Comparison of ENCODE assay signal across 8 mouse cellular contexts in the genomic region with DNA sequence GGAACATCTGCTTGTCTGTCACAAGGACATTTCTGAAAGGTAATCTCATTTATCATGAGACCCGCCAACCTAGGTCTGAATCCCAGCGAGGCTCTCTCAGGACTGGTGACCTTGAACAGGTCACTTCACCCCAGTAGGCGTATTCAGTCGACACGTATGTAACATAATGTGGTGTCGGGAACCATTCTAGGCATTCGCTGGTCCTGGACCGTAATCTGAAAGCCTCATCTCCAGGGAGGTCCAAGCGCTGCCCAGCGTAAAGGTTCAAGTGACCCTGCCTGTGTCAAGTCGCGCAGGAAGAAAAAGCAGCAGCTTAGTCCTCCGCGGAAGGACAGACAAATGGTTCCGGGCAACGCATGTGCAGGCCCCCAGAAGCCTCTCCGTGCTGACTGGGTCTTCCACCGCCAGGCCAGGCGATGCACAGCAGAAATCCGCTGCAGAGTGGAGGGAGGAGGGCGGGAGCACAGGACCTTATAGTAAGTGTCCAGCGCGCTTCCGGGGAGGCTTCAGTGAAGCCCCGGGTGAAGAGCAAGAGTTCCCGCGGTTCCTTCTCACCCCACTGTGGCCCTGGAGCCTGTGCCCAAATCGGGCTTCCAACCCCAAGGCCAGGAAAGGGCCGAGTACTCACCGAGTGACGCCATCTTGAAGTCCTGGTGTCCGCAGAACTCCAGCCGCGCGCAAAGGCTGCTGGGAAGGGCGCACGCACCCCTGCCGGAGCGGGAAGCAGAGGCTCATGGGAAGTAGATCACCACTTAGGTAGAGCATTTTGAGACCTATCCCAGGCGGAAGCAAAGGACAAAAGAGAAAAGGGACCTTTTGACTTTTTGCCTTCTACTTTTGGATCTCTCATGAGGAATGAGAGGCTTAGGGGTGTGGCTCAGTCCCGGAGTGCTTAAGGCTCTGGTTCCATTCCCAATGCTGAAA. TPM values are rescaled to one million over a fixed set of nuclear protein-coding genes. Genes with fewer than 3 reads are reported as not detected.
DNase-seq lines count a peak whose midpoint lies in the region; ATAC-seq lines count a peak whose summit lies in the region.

No protein-coding gene starts in this region.

- ATAC-seq in heart, embryonic 14.5 days (ENCODE audit: insufficient number of reproducible peaks, insufficient read depth, low FRiP score, low read depth) = peak; percentile 69
- peak; percentile 86 for ATAC-seq in liver, embryonic 12.5 days

- peak overlapping the region; percentile 90 for H3K4me2 ChIP-seq in heart, embryonic 14.5 days (ENCODE audit: low read length)
- H3K4me2 ChIP-seq in liver, embryonic 12.5 days = peak overlapping the region; percentile 89

- peaks cover 10 to 17% of the 10 kb centered on the region in 2 experiments for H3K4me1 ChIP-seq in heart, embryonic 14.5 days (ENCODE audit: control insufficient read depth in 2 of 2, insufficient read depth in 2 of 2, low read length in 2 of 2)
- peaks cover 34% of the 10 kb centered on the region for H3K4me1 ChIP-seq in liver, embryonic 12.5 days

- H3K4me3 ChIP-seq in heart, embryonic 14.5 days (ENCODE audit: control insufficient read depth in 1 of 2, insufficient read depth in 1 of 2, low read depth in 1 of 2, low read length in 2 of 2) = peak overlapping the region; percentile 61 to 94
- peak overlapping the region; percentile 93 for H3K4me3 ChIP-seq in liver, embryonic 12.5 days

- H3K9ac ChIP-seq in heart, embryonic 14.5 days (ENCODE audit: low read length) = peak overlapping the region; percentile 99
- peak overlapping the region; percentile 89 for H3K9ac ChIP-seq in liver, embryonic 12.5 days

- H3K36me3 ChIP-seq in heart, embryonic 14.5 days (ENCODE audit: control insufficient read depth, insufficient read depth, low read length) = peaks cover 56% of the 10 kb centered on the region
- H3K36me3 ChIP-seq in liver, embryonic 12.5 days = peaks cover 57% of the 10 kb centered on the region
- peaks cover 4% of the 10 kb centered on the region for H3K36me3 ChIP-seq in splenic B cell, adult 2 months (ENCODE audit: control insufficient read depth, insufficient read depth, low read length, poor library complexity, severe bottlenecking)

- peak overlapping the region; percentile 95 to 97 for H3K27ac ChIP-seq in heart, embryonic 14.5 days (replicated peaks in 1 of 2; ENCODE audit: control insufficient read depth in 1 of 2, insufficient read depth in 1 of 2, low read depth in 2 of 2, low read length in 2 of 2)
- peak overlapping the region; percentile 76 for H3K27ac ChIP-seq in liver, embryonic 12.5 days

- H3K27me3 ChIP-seq in heart, embryonic 14.5 days (ENCODE audit: control insufficient read depth, insufficient read depth, low read length) = no peaks in the 10 kb centered on the region
- no peaks in the 10 kb centered on the region for H3K27me3 ChIP-seq in liver, embryonic 12.5 days (replicated peaks)
- no peaks in the 10 kb centered on the region for H3K27me3 ChIP-seq in splenic B cell, adult 2 months (ENCODE audit: control insufficient read depth, insufficient read depth, low read length, poor library complexity, severe bottlenecking)

- WGBS in heart, embryonic 14.5 days = under 1% methylated on average over 41 of the region's 41 CpGs
- under 1% methylated on average over 41 of the region's 41 CpGs for WGBS in liver, embryonic 12.5 days (ENCODE audit: insufficient replicate concordance)

- peak; percentile 65 to 72 for DNase-seq in CD8-positive naive resting alpha-beta T cell, adult 2 months (ENCODE audit: low read depth in 2 of 2, low spot score in 2 of 2)
- peak; percentile 79 for DNase-seq in c-Kit-negative CD71-positive TER-119-positive erythroid progenitor cells, embryonic 14.5 days (ENCODE audit: low read depth, low spot score)
- peak; percentile 86 for DNase-seq in fibroblast of lung, adult 2 months (ENCODE audit: low read depth)
- peak; percentile 95 for DNase-seq in kidney, postnatal 14 days
- DNase-seq in naive thymus-derived CD4-positive, alpha-beta T cell, adult 2 months (ENCODE audit: low read depth) = peak; percentile 84
- peak; percentile 89 for DNase-seq in splenic B cell, adult 2 months (ENCODE audit: low read depth, low spot score)

- H3K9me3 ChIP-seq in heart, embryonic 14.5 days (ENCODE audit: control insufficient read depth, low read length) = no peaks in the 10 kb centered on the region
- H3K9me3 ChIP-seq in liver, embryonic 12.5 days (replicated peaks) = no peaks in the 10 kb centered on the region

RNA-seq across cellular contexts. Expression of a gene that starts 0.7 kb away (rescaled TPM):
- polyA plus RNA-seq in heart, embryonic 14.5 days (2014; fragmentation: Nextera tagmentation; extraction: Ambion mirVana) = 1,222 and 1,313 TPM in 2 replicates
- 460 and 491 TPM in 2 replicates for polyA plus RNA-seq in liver, embryonic 12.5 days (2016; fragmentation: Nextera tagmentation; extraction: Ambion mirVana)

RNA-seq across cellular contexts. Expression of a gene that starts 10.5 kb away (rescaled TPM):
- 7.4 and 7.8 TPM in 2 replicates for polyA plus RNA-seq in heart, embryonic 14.5 days (2014; fragmentation: Nextera tagmentation; extraction: Ambion mirVana)
- polyA plus RNA-seq in liver, embryonic 12.5 days (2016; fragmentation: Nextera tagmentation; extraction: Ambion mirVana) = 5.8 TPM in 2 replicates

RNA-seq across cellular contexts. Expression of a gene that starts 13.2 kb away (rescaled TPM):
- 10.2 and 11.1 TPM in 2 replicates for polyA plus RNA-seq in heart, embryonic 14.5 days (2014; fragmentation: Nextera tagmentation; extraction: Ambion mirVana)
- polyA plus RNA-seq in liver, embryonic 12.5 days (2016; fragmentation: Nextera tagmentation; extraction: Ambion mirVana) = 5.3 and 5.9 TPM in 2 replicates

RNA-seq across cellular contexts. Expression of a gene that starts 24.1 kb away (rescaled TPM):
- 13.6 and 14.1 TPM in 2 replicates for polyA plus RNA-seq in heart, embryonic 14.5 days (2014; fragmentation: Nextera tagmentation; extraction: Ambion mirVana)
- 39.0 and 39.1 TPM in 2 replicates for polyA plus RNA-seq in liver, embryonic 12.5 days (2016; fragmentation: Nextera tagmentation; extraction: Ambion mirVana)

RNA-seq across cellular contexts. Expression of a gene that starts 24.2 kb away (rescaled TPM):
- 10.6 and 11.2 TPM in 2 replicates for polyA plus RNA-seq in heart, embryonic 14.5 days (2014; fragmentation: Nextera tagmentation; extraction: Ambion mirVana)
- 12.2 and 12.6 TPM in 2 replicates for polyA plus RNA-seq in liver, embryonic 12.5 days (2016; fragmentation: Nextera tagmentation; extraction: Ambion mirVana)

Comparison
In these comparisons a context has a peak if more than half of its experiments do, and no peak if none do; other contexts are left out.
1. Peak in every context shown above with its lines: DNase-seq, ATAC-seq, H3K4me3 ChIP-seq and H3K27ac ChIP-seq.